Mouse (Mus musculus): ENCODE data around the gene Rora.

DNA sequence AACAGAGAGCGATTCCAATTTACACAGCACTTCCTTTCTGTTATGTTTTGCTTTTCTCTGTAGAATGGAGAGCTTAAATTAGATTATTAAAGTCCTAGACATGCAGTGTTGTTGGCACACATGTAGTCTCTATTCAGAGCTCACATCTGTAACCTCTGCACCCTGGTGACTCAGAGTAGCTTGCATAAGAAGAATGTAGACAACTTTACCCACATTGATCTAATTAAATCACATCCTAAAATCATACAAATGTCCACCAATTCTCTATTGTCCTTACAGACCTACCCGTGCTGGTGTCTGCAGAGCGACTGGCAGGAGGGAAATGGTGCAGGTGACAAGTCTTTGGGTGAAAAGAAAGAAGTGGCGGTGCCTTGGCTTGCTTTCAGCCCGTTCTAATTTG lies 155.9 kb downstream of the Rora start:
- TF ChIP-seq CTCF (IDR thresholded peaks at IDR 0.05; ENCODE audit: low read depth, low read length) = no peak
- no peak for TF ChIP-seq POLR2A (IDR thresholded peaks at IDR 0.05; ENCODE audit: borderline replicate concordance, low read depth, low read length)
